Mouse (Mus musculus) urinary bladder, adult 2 months (tissue): ENCODE data around the gene Hist1h3i. TPM values are rescaled to one million over a fixed set of nuclear protein-coding genes. Genes with fewer than 3 reads are reported as not detected.

Source experiments
- DNase-seq: peaks from one replicate; pipeline ENCODE4 v3.0.0; 2022; ENCODE audit warnings: low spot score
- polyA plus RNA-seq: library from polyadenylated mRNA; depleted of rRNA; stranded (reverse); fragments of >200 nt; gene quantifications from 2 replicates; pipeline ENCODE4 v1.2.3, GENCODE M21; 2012; rRNA removed

The Hist1h3i gene
- polyA plus RNA-seq, 1 experiment: 0.65 TPM

DNA sequence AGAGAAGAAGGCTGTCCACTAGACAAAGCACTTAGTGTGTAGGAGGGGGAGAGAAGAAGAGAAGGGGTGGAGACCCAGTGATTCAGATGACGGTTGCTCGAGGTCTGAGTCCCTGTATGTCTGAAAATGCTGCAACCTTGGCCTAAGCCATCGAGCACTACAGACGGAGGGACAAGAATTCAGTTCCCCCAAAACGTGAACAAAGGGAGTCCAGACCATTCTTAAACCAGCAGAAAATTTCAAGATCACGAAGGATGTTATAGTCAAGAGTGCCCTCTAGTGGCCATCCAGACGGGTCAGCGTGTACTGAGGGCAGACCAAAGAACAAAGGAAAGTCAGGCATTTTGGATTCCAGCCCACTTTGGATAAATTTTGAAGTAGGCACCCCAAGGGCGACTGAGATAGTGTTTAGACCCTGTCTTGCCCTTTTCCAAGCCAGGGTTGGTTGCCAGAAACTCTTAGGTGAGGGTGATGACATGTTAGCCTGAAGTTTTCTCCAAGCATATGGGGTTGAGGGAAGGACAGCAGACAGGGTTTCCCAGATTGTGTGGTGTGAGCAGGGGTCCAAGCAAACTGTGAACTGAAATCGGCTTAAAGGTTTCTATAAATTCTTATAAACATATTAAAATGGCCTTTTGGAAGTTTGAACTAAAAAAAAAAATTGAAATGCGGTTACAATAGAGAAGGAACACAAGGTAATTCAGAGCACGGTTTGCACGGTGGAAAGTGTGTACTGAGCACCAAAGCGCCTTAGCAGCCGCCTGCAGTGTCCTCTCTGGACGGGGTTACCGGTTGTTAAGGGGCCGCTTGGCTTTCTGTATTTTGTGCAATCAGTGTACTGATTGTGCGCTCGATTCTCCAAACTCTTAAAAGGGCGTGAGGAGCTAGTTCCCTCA is 48.9 kb downstream of the Hist1h3i start:
- no peak for DNase-seq

DNA sequence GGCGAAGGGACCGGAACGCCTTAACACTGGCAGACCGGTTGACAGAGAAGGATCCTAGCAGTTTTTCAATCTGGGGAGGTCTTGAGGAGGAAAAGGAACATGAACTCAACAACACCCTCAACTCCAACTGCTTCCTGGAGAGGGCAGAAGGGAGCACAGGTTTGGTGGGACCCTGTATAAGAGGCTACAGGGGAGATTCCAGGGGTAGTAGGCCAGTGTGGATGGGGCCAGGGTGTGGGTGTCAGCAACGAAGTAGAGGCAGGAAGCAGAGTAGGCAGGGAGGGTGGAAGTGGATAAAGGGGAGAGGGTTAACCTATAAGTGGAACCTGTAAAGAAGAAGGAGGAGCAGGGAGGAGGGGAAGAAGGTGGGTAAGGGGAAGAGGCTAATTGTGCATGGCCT is 49.7 kb downstream of the Hist1h3i start:
- no peak for DNase-seq

Other genes with a start within 250 kb of the Hist1h3i start
- not detected in 2 replicates for gene Olfr1366, start 240.6 kb downstream of the Hist1h3i start, polyA plus RNA-seq
- not detected in 2 replicates for gene Olfr1535, start 223.5 kb downstream of the Hist1h3i start, polyA plus RNA-seq
- gene Olfr1364, start 201.6 kb downstream of the Hist1h3i start, polyA plus RNA-seq: not detected in 2 replicates
- gene Olfr1362, start 169.3 kb downstream of the Hist1h3i start, polyA plus RNA-seq: not detected in 2 replicates
- gene Olfr11, start 140.9 kb downstream of the Hist1h3i start, polyA plus RNA-seq: not detected in 2 replicates
- not detected in 2 replicates for gene Olfr1361, start 120.0 kb downstream of the Hist1h3i start, polyA plus RNA-seq
- gene Olfr1360, start 106.0 kb downstream of the Hist1h3i start, polyA plus RNA-seq: not detected in 2 replicates
- gene Olfr1359, start 85.3 kb downstream of the Hist1h3i start, polyA plus RNA-seq: not detected in 2 replicates
- gene Hist1h2bl, start 67.2 kb downstream of the Hist1h3i start, polyA plus RNA-seq: 0.91 TPM in 1 of 2 replicates, not detected in the other
- gene Hist1h2ai, start 66.9 kb downstream of the Hist1h3i start, polyA plus RNA-seq: not detected in 2 replicates
- not detected in 2 replicates for gene Hist1h3h, start 65.7 kb downstream of the Hist1h3i start, polyA plus RNA-seq
- 0.25 TPM in 1 of 2 replicates, not detected in the other for gene Hist1h2bm, start 61.3 kb downstream of the Hist1h3i start, polyA plus RNA-seq
- gene Hist1h4j, start 48.3 kb downstream of the Hist1h3i start, polyA plus RNA-seq: 1.2 and 1.7 TPM in 2 replicates
- gene Hist1h4k, start 32.9 kb downstream of the Hist1h3i start, polyA plus RNA-seq: 1.4 and 1.5 TPM in 2 replicates
- 0.28 TPM in 1 of 2 replicates, not detected in the other for gene Hist1h2ak, start 29.5 kb downstream of the Hist1h3i start, polyA plus RNA-seq
- gene Hist1h2bn, start 29.2 kb downstream of the Hist1h3i start, polyA plus RNA-seq: 0.96 and 1.9 TPM in 2 replicates
- 0.39 and 0.44 TPM in 2 replicates for gene Hist1h1b, start 2.7 kb downstream of the Hist1h3i start, polyA plus RNA-seq
- gene Hist1h2an, start 3.8 kb upstream of the Hist1h3i start, polyA plus RNA-seq: not detected in 2 replicates
- gene Hist1h2bp, start 4.1 kb upstream of the Hist1h3i start, polyA plus RNA-seq: 0.16 TPM in 1 of 2 replicates, not detected in the other
- gene Hist1h2bq, start 26.8 kb upstream of the Hist1h3i start, polyA plus RNA-seq: 2.7 TPM in 2 replicates
- gene Hist1h2ao, start 27.1 kb upstream of the Hist1h3i start, polyA plus RNA-seq: not detected in 2 replicates
- gene Hist1h4m, start 28.4 kb upstream of the Hist1h3i start, polyA plus RNA-seq: not detected in 2 replicates
- gene Hist1h4n, start 48.8 kb upstream of the Hist1h3i start, polyA plus RNA-seq: 3.2 and 5.1 TPM in 2 replicates
- 0.54 and 1.5 TPM in 2 replicates for gene Hist1h2ap, start 50.1 kb upstream of the Hist1h3i start, polyA plus RNA-seq
- gene Hist1h2br, start 50.4 kb upstream of the Hist1h3i start, polyA plus RNA-seq: 0.73 and 0.88 TPM in 2 replicates
- 1.7 TPM in 2 replicates for gene Zfp184, start 161.7 kb upstream of the Hist1h3i start, polyA plus RNA-seq
- gene Pom121l2, start 197.8 kb upstream of the Hist1h3i start, polyA plus RNA-seq: not detected in 2 replicates
- gene Prss16, start 226.4 kb upstream of the Hist1h3i start, polyA plus RNA-seq: 0.52 and 0.73 TPM in 2 replicates